Mouse (Mus musculus): ENCODE measurements around the gene Cmss1. TPM values are rescaled to one million over a fixed set of nuclear protein-coding genes. Genes with fewer than 3 reads are reported as not detected.

The Cmss1 gene
- polyA plus RNA-seq, 1 experiment from 2014 or later: 63.6 TPM

Other genes starting within 250 kb of the Cmss1 start
- gene Col8a1, start 147.9 kb upstream of the Cmss1 start, polyA plus RNA-seq (2016; fragmentation: Nextera tagmentation; extraction: Ambion mirVana): 0.32 and 0.82 TPM in 2 replicates

Measured in forebrain, embryonic 10.5 days (tissue).